ENCODE assay signal across 9 mouse cellular contexts in the genomic region with DNA sequence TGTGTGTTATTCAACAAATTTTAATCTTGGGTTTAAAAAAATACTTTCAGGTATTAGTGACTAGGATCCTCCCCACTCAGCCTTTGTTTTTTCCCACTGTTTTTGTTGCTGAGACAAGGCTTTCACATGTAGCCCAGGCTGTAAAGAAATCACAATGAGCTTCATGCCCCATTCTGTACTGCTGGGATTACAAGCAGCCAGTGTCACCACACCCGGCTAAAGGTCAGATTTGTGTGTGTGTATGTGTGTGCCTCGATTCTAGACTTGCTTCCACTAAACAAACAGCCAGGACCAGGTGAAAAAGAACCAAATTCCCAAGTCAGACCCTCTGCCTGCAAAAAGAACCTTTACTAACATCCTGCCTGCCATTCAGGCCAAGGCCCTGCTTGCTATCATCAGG. TPM values are rescaled to one million over a fixed set of nuclear protein-coding genes. Genes with fewer than 3 reads are reported as not detected.
A peak's percentile ranks its signal among the peaks of the same experiment; 100 is the strongest.
DNase-seq lines count a peak whose midpoint lies in the region; ATAC-seq and TF ChIP-seq lines count a peak whose summit lies in the region.
"Had no signal": no experiment of that assay in that cellular context is flagged by ENCODE, and none has a peak within 500 bp of the region (broad histone marks: within the 10 kb centered on the region; RNA-seq: fewer than 3 reads in every experiment).

No protein-coding gene starts in this region.

- WGBS in hindbrain, embryonic 12.5 days = 56% methylated on average over 2 of the region's 2 CpGs
- WGBS in midbrain, embryonic 10.5 days = 64% methylated on average over 2 of the region's 2 CpGs

- H3K4me1 ChIP-seq in erythroblast, embryonic 14.5 days (ENCODE audit: control insufficient read depth) = peaks cover 53% of the 10 kb centered on the region
- H3K4me1 ChIP-seq in ES-E14 (ENCODE audit: control insufficient read depth in 2 of 2, insufficient read depth in 2 of 2, low read length in 2 of 2, poor library complexity in 1 of 2) = peaks cover 6 to 16% of the 10 kb centered on the region in 2 experiments; a peak in 3 of 4 replicates
- peaks cover 17% of the 10 kb centered on the region for H3K4me1 ChIP-seq in hindbrain, embryonic 12.5 days
- H3K4me1 ChIP-seq in midbrain, embryonic 10.5 days = peaks cover 26% of the 10 kb centered on the region

- DNase-seq in ES-E14 (ENCODE audit: low read depth, low spot score) = no peak
- no peak for DNase-seq in midbrain, embryonic 10.5 days (ENCODE audit: low spot score)
- no peak for DNase-seq in left cerebral cortex, adult 8-10 months (ENCODE audit: low spot score in 2 of 2)
- no peak for DNase-seq in left cerebral cortex, adult 11 months (ENCODE audit: low spot score)
- DNase-seq in ovary, postnatal 36 days (ENCODE audit: low spot score) = no peak
- DNase-seq: kidney, postnatal 10 days had no signal

- peaks cover 49% of the 10 kb centered on the region for H3K36me3 ChIP-seq in erythroblast, embryonic 14.5 days (ENCODE audit: control insufficient read depth)
- peaks cover 10% of the 10 kb centered on the region; the same call in 1 of the 2 replicates for H3K36me3 ChIP-seq in ES-E14 (ENCODE audit: control insufficient read depth, insufficient read depth, low read length, poor library complexity, severe bottlenecking)
- H3K36me3 ChIP-seq in hindbrain, embryonic 12.5 days = 0 out of 2 replicates have a peak, but pooled peaks cover 12% of the 10 kb centered on the region
- peaks cover 48% of the 10 kb centered on the region for H3K36me3 ChIP-seq in midbrain, embryonic 10.5 days

- ATAC-seq in erythroblast, adult 5-6 weeks (replicated peaks; ENCODE audit: low FRiP score, poor library complexity, severe bottlenecking) = no peak
- no peak for ATAC-seq in hindbrain, embryonic 12.5 days (ENCODE audit: low FRiP score)

- H3K27me3 ChIP-seq in erythroblast, embryonic 14.5 days (ENCODE audit: control insufficient read depth) = no peaks in the 10 kb centered on the region
- H3K27me3 ChIP-seq in hindbrain, embryonic 12.5 days = no peaks in the 10 kb centered on the region
- no peaks in the 10 kb centered on the region for H3K27me3 ChIP-seq in midbrain, embryonic 10.5 days (ENCODE audit: low read depth, poor library complexity, severe bottlenecking)

- in situ Hi-C loops in ES-E14 (cut with MboI; ENCODE audit: low sequenced_read_pairs in 2 of 2, unreplicated experiment in 2 of 2) = no loop called here

- peak overlapping the region; percentile 100; the same call in 1 of the 2 replicates for H3K9ac ChIP-seq in ES-E14 (ENCODE audit: insufficient read depth, low read depth, low read length, poor library complexity, severe bottlenecking)
- peak overlapping the region; percentile 98 for H3K9ac ChIP-seq in hindbrain, embryonic 12.5 days

- peak overlapping the region; percentile 93 for H3K4me2 ChIP-seq in hindbrain, embryonic 12.5 days (replicated peaks)

- no peaks in the 10 kb centered on the region for H3K9me3 ChIP-seq in erythroblast, embryonic 14.5 days (ENCODE audit: control insufficient read depth, low read length)
- no peaks in the 10 kb centered on the region for H3K9me3 ChIP-seq in ES-E14 (ENCODE audit: control insufficient read depth, insufficient read depth, low read depth, low read length)
- H3K9me3 ChIP-seq in hindbrain, embryonic 12.5 days (replicated peaks) = no peaks in the 10 kb centered on the region
- no peaks in the 10 kb centered on the region for H3K9me3 ChIP-seq in midbrain, embryonic 10.5 days (replicated peaks)

- H3K27ac ChIP-seq in ES-E14 (ENCODE audit: insufficient read depth, low read depth, low read length, poor library complexity, severe bottlenecking) = no peak overlapping the region
- no peak overlapping the region for H3K27ac ChIP-seq in hindbrain, embryonic 12.5 days
- H3K27ac ChIP-seq in midbrain, embryonic 10.5 days (replicated peaks) = no peak overlapping the region

- peak overlapping the region; percentile 98 for H3K4me3 ChIP-seq in erythroblast, embryonic 14.5 days (replicated peaks)
- H3K4me3 ChIP-seq in ES-E14 (ENCODE audit: insufficient read depth in 1 of 2, low read depth in 1 of 2, low read length in 2 of 2, poor library complexity in 1 of 2, severe bottlenecking in 1 of 2) = peak overlapping the region; percentile 90 to 100; a peak in 3 of 4 replicates
- H3K4me3 ChIP-seq in hindbrain, embryonic 12.5 days = peak overlapping the region; percentile 98
- peak overlapping the region; percentile 100 for H3K4me3 ChIP-seq in midbrain, embryonic 10.5 days

TF ChIP-seq in ES-E14, 5 proteins besides CTCF, POLR2A, EP300 and RAD21:
- no peak for TF ChIP-seq ZNF384 (IDR thresholded peaks at IDR 0.05; ENCODE audit: low read depth, low read length)
- no peak for TF ChIP-seq HCFC1 (IDR thresholded peaks at IDR 0.05; ENCODE audit: borderline replicate concordance, insufficient read depth, low read length)
- no peak for TF ChIP-seq ZC3H11A (IDR thresholded peaks at IDR 0.05; ENCODE audit: borderline replicate concordance, low read depth, low read length)
- no peak for TF ChIP-seq CHD2 (IDR thresholded peaks at IDR 0.05; ENCODE audit: low read depth, low read length)
- no peak for TF ChIP-seq MAFK (IDR thresholded peaks at IDR 0.05; ENCODE audit: insufficient read depth, low read depth, low read length)
TF ChIP-seq in ES-E14: peak in this region for 0.

RNA-seq across cellular contexts. Expression of a gene that starts 1.8 kb away (rescaled TPM):
- 0.74 and 1.2 TPM in 2 replicates for polyA plus RNA-seq in erythroblast, embryonic 14.5 days (2012)
- 99.7 and 102 TPM in 2 replicates for total RNA-seq in erythroblast, adult 5-6 weeks (2015; ENCODE audit: low replicate concordance)
- 68.9 and 87.2 TPM in 2 replicates for total RNA-seq in erythroblast, adult 5-6 weeks (2017; ENCODE audit: low replicate concordance)
- 176 and 207 TPM in 2 replicates for total RNA-seq in ES-E14 (2012; rRNA removed)
- polyA plus RNA-seq in hindbrain, embryonic 12.5 days (2016; fragmentation: Nextera tagmentation; extraction: Ambion mirVana) = 85.0 and 90.5 TPM in 2 replicates
- polyA plus RNA-seq in midbrain, embryonic 10.5 days (2016; fragmentation: Nextera tagmentation; extraction: Ambion mirVana) = 93.7 and 98.0 TPM in 2 replicates
- 100 to 1,000 TPM; 113 to 140 (median 126) TPM for total RNA-seq in left cerebral cortex, adult 8-10 months (2022)

RNA-seq across cellular contexts. Expression of a gene that starts 19.7 kb away (rescaled TPM):
- polyA plus RNA-seq in erythroblast, embryonic 14.5 days (2012) = 11.8 and 12.3 TPM in 2 replicates
- total RNA-seq in erythroblast, adult 5-6 weeks (2015; ENCODE audit: low replicate concordance) = 33.6 and 37.1 TPM in 2 replicates
- 40.6 and 56.8 TPM in 2 replicates for total RNA-seq in erythroblast, adult 5-6 weeks (2017; ENCODE audit: low replicate concordance)
- 104 and 109 TPM in 2 replicates for total RNA-seq in ES-E14 (2012; rRNA removed)
- 337 and 366 TPM in 2 replicates for polyA plus RNA-seq in hindbrain, embryonic 12.5 days (2016; fragmentation: Nextera tagmentation; extraction: Ambion mirVana)
- polyA plus RNA-seq in midbrain, embryonic 10.5 days (2016; fragmentation: Nextera tagmentation; extraction: Ambion mirVana) = 353 and 394 TPM in 2 replicates
- total RNA-seq in left cerebral cortex, adult 8-10 months (2022) = 10 to 100 TPM; 45.9 to 88.1 (median 66.7) TPM

RNA-seq across cellular contexts. Expression of a gene that starts 47.9 kb away (rescaled TPM):
- polyA plus RNA-seq in erythroblast, embryonic 14.5 days (2012) = 0.12 and 0.21 TPM in 2 replicates
- 0.38 and 1.3 TPM in 2 replicates for total RNA-seq in erythroblast, adult 5-6 weeks (2015; ENCODE audit: low replicate concordance)
- 0.17 and 0.84 TPM in 2 replicates for total RNA-seq in erythroblast, adult 5-6 weeks (2017; ENCODE audit: low replicate concordance)
- 47.9 and 79.9 TPM in 2 replicates for total RNA-seq in ES-E14 (2012; rRNA removed)
- polyA plus RNA-seq in hindbrain, embryonic 12.5 days (2016; fragmentation: Nextera tagmentation; extraction: Ambion mirVana) = 20.0 and 20.2 TPM in 2 replicates
- 16.5 and 18.8 TPM in 2 replicates for polyA plus RNA-seq in midbrain, embryonic 10.5 days (2016; fragmentation: Nextera tagmentation; extraction: Ambion mirVana)
- 10 to 100 TPM; 22.7 to 27.9 (median 25.4) TPM for total RNA-seq in left cerebral cortex, adult 8-10 months (2022)

Comparison
In these comparisons a context has a peak if more than half of its experiments do, and no peak if none do; other contexts are left out.
1. RNA of a gene that starts 47.9 kb away (total RNA-seq): 47.9 to 79.9 TPM in ES-E14 and 22.7 to 27.9 TPM in left cerebral cortex, adult 8-10 months; 0.17 to 1.3 TPM in erythroblast, adult 5-6 weeks; every median in the first group is over 10 times any median in the second.
2. Peak in every context shown above with its lines, with median percentiles within 50 percentile points of each other: H3K4me3 ChIP-seq.